Mouse (Mus musculus) gastrocnemius, postnatal 25 days (tissue): ENCODE results near the gene Dnah6. TPM values are rescaled to one million over a fixed set of nuclear protein-coding genes. Genes with fewer than 3 reads are reported as not detected.
A peak's percentile ranks its signal among the peaks of the same experiment; 100 is the strongest.

ENCODE experiments used
- DNase-seq: peaks from one replicate; pipeline ENCODE4 v3.0.0; 2022
- total RNA-seq, 2 experiments: library from RNA; stranded (reverse); gene quantifications; 1 replicate in 1 of 2; 2 replicates in 1 of 2; pipeline ENCODE4 v1.2.3; 2021

The Dnah6 gene
- total RNA-seq, 2 experiments from 2014 or later, result 0.05 TPM; not detected in 1

- DNase-seq, result no peak
These were observed 194.6 kb downstream of the Dnah6 start for GRCm38 (mm10) chr6:73026898-73027297.

DNA sequence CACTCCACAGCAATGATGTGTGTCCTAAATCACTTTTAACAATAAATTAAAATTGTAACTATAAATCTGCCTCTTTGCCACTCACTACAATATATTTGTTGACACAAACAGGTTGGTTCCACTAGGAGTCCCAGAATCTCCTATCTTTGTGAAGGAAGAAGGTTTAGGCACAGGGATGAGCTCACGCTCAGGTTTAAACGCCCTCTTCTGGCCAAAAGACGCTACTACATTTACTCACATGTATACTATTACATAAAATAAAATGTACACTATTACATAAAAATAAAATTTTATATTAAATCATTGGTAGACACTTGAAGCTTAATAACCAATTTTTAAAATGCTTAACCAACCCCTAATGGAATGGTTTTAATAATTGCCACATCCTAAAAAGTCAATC is 201.4 kb downstream of the Dnah6 start:
- DNase-seq, result no peak

DNA sequence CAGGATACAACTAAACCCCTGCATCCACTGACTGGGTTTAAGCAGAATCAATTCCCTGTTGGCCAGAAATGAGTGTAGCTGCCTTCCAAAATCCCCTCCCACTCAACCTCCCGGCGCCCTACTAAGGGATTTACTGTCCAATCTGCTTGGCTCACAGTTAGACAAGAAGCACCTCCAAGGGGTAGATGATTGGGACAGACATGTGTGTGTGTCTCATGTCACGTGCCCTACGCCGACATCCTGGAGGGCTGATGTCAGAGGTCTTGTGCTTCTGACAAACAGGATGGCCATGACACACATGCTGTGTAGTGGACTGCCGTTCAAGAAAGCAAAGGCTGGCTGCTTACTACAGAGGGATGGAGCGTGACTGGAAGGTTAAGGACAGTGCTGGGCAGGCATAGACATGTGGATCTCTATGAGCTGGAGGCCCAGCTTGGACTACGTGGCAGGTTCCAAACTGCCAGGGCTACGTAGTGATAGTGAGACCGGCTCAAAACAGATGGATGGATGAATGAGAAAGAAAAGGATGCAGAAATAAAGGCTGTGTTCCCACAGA is 202.6 kb downstream of the Dnah6 start:
- no peak for DNase-seq

DNA sequence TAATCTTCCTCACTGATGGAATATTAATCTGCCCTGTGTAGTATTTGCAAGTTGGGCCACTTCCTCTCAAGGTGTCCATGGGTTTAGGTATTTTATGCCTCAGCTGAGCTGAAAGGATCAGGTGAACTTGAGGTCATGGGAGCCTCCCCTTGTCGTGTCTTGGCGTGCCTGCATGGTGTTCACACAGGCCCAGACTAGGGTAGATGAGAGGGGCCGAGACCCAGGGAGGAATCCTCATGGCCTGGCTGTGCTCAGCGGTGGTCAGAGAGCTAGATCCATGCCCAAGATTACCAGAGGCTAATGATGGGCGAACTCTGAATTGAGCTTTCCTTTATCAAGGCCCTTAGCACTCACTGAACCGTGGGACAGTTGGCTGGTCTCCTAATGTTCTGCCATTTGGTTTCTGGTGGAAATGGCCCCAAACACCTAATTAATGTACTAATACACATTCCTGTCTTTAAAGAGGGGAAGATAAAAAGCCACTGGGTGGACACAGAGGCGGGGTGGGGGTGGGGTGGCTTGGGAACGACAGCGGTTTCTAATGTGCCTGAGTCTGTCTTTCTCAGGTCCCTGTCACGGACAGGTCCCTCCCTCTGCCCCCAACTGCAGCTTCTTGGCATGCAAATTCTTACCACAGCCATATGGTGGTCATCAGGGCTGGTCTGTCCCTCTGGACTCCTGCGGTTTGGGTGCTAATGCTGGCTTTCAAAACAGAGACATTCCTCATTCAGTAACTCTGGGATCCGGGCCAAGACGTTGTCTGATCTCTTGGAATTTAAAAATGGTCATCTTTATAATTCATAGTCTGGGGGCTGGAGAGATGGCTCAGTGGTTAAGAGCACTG is 206.9 kb downstream of the Dnah6 start:
- DNase-seq, result peak; percentile 11

DNA sequence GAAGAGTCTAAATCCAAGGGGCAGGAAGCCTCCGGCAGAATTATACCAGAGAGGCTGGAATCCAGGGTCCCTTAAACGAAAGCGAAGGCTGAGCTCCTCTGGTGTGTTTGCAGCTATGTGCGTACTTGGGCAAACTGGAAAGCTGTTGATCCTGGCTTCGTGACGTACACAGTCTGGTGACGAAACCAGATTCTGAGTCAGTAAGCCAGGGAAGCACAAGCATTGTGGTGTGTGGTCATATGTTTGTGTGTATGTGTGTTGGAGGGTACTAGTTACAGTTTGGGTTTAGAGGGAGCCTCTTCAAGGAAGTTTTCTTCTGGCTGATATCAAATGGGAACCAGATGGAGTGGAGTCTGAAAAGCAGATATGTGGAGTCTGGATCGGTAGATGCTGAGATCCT is 208.5 kb downstream of the Dnah6 start:
- DNase-seq, result no peak

GRCm38 (mm10) chr6:73011827-73012226 is 209.6 kb downstream of the Dnah6 start:
- DNase-seq, result no peak

DNA sequence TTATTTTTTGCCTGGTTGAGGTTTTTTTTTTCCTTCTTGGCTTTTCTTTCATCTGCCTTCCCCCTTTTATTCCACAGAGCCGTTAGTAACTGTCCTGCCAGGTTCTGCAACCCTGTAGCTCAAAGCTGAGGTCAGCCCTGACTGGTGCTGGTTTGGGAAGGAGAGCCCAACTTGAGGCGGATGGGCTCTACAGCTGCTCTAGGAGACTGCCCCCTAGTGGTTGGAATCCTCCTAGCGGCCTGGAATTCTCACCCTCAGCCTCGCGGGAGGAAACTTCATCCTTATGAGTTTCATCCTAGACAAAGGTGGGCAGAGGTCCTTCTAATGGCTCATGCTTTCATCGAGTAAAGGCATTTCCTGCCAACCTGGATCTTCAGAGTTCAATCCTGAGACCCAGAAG is 211.4 kb downstream of the Dnah6 start:
- peak; percentile 61 for DNase-seq

GRCm38 (mm10) chr6:73003601-73004000 is 217.8 kb downstream of the Dnah6 start:
- no peak for DNase-seq

GRCm38 (mm10) chr6:73002391-73002790 is 219.1 kb downstream of the Dnah6 start:
- DNase-seq, result no peak

GRCm38 (mm10) chr6:72998809-72999208 is 222.6 kb downstream of the Dnah6 start:
- DNase-seq, result no peak

GRCm38 (mm10) chr6:72993688-72994082 is 227.8 kb downstream of the Dnah6 start:
- DNase-seq, result no peak

- DNase-seq, result peak; percentile 11
These were observed 228.3 kb downstream of the Dnah6 start for GRCm38 (mm10) chr6:72993054-72993687.

DNA sequence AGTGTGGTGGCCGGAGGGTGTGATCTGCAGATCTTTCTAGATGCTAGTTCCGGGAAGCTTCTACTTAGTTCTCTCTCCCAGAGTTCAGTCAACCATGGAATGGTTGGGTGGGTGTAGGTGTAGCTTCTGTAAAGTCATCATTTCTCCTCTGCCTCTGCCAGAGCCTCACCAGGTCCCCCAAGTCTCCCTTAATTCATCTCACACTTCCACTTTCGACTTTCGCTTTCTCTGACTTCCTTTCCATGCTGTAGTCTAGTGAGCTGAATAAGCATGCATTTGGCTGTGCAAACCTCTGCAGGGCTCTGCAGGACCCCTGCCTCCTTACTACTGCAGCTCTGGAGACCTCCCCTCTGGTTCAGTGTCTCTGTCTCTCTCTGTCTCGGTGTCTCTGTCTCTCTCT is 231.2 kb downstream of the Dnah6 start:
- no peak for DNase-seq

DNA sequence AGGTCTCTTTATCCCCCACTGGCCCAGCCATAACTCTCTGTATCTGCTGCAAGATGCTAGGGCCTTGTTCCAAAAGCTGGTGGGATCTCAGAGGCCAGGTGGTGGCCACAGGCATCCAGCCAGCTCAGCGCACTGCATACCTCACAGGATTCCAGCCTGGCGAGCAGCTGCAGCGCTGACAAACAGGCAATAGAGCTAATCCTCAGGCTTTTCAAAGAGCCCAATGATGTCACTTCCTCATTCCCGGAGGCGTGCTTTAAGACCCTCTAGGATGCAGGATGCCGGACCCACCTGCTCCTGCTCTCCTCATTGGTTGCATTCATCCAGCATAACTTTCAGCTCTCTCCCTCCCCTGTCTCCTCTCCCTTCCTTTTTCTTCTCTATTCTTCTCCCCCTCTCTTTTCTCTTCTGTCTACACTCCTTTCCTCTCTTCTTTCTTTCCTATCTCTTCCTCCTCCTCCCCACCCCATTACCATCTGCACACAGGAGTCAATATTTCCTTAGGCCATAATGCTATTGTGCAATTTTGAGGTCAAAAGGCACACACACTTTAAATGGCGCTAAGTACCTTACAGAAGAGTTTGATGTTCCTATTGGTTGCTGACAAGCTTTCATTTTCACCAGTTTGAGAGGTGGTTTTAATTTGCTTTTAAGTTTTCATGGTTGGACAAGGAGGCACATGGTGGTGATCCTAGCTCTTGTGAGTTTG is 232.3 kb downstream of the Dnah6 start:
- no peak for DNase-seq

DNA sequence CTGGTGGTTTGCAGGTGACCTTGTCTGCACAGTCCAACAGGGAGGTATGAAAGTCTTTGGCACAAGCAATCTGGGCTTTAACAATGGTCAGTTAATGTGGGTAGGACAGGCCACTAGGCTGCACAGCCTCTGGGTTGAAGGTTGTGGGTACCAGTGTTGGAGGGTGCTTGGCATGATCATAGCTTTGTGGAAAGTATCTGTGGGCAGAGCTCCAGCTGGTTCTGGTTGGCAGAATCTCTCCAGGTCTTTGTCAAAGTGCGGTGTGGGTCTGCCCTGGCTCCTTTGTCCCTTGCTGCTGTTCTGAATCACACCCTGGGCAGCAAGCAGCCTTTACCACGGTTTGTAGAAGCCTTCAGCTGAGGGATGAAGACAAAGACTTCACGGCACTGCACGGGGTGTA is 238.9 kb downstream of the Dnah6 start:
- DNase-seq, result no peak

DNA sequence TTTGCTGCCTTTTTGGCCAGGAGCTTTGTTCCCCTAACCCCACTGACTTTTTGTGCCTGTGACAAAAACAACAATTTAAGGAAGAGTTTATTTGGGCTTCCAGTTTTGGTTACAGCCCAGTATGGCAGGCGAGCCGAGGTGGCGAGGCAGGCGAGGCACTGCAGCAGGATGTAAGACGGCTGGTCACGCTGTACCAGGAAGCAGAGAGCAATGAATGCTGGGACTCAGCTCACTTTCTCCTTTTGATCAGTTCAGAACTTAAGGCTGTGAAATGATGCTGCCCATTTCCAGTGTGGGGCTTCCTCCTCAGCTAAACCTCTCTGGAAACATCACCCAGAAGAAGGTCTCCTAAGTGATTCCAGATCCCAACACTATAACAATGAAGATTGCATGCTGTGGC is 239.6 kb downstream of the Dnah6 start:
- DNase-seq, result no peak

DNA sequence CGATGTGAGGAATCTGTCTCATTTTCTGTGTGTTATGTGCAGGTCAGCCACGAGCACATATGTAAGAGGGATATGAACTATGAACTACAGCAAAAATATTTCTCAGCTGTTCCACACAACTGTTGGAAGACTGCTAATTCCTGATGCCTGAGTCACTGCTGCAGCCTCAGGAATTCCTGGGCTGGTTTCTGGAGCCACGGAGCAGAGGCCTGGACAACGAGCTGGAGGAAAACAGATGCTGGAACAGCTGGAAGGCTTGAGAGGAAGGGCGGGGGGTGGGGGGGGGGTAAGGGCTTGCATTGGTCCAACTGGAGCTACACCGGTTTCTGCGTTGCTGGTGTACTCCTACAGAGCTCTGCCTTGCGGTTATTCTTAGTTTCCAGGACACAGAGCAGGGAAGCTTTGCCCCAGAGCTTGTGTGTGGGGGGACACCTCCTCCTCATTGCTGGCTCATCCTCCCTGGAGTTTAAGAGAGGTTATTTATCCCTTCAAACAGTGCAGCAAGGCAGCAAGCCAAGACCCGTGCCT is 240.3 kb downstream of the Dnah6 start:
- peak; percentile 76 for DNase-seq

DNA sequence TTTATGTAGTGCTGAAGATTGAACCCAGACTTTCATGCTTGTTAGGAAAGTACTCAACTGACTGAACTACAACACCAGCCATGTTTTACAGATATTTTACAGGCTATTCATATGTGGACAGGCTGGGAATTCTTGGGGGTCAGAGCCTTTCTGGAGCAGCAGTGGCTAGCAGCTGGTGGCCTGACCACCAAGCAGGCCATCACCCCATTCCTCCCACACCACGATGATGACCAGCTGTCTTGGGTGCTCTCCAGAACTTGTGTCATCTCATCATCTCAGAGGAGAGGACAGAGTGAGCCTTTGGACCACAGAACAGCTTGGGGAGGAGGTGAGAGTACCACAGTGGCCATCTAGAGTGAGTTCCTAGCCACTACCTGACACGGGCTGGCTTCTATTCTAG is 244.6 kb downstream of the Dnah6 start:
- DNase-seq, result peak; percentile 17

DNA sequence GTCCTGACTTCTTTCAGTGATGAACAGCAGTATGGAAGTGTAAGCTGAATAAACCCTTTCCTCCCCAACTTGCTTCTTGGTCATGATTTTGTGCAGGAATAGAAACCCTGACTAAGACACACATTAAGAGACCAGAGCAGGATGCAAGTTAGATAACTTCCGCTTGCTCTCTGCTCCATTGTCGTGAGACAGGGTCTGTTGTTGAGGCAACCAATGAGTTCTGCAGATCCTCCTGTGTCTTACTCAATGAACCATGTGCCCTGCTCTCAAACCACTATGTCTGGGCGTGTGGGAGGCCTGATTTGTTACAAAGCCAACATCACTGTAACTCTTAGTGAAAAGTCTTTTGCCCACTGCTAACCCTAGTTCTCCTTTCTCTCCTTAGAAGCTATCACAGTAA is 250.4 kb downstream of the Dnah6 start:
- DNase-seq, result no peak

DNA sequence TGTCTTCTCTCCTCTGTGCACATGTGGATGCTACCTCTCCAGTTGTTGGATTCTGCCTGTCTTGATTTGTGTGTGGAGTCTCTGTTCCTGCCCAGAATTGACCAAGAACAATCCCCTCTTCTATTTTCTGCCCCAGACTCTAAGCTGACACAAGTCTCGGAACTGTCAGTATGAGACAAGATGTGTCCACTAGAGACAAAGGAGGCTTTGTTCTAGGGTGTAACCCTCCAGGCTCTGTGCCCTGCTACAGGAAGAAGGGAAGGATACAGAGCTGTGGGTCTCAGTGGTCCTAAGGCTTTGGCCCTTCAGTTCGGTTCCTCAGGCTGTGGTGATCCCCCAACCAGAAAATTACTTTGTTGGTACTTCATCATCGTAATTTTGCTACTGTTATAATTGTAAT is 251.7 kb downstream of the Dnah6 start:
- no peak for DNase-seq
